8 mouse cellular contexts compared by ENCODE assay signal in genomic region chr3:152151725-152152482, GRCm38 (mm10). TPM values are rescaled to one million over a fixed set of nuclear protein-coding genes. Genes with fewer than 3 reads are reported as not detected.
DNase-seq lines count a peak whose midpoint lies in the region; ATAC-seq and TF ChIP-seq lines count a peak whose summit lies in the region.

No protein-coding gene starts in this region.

- TF ChIP-seq CTCF in testis, adult 2 months (IDR thresholded peaks at IDR 0.05; ENCODE audit: control insufficient read depth, insufficient read depth, insufficient replicate concordance, low read depth, low read length): no peak
- TF ChIP-seq CTCF in forebrain, postnatal 0 days (IDR thresholded peaks at IDR 0.05; ENCODE audit: low read depth): no peak

- no peak overlapping the region for H3K9ac ChIP-seq in forebrain, postnatal 0 days
- no peak overlapping the region for H3K9ac ChIP-seq in neural tube, embryonic 12.5 days

- H3K4me3 ChIP-seq in testis, adult 2 months (ENCODE audit: control insufficient read depth, low read depth, low read length): peak overlapping the region; percentile 77
- peak overlapping the region; percentile 12; the same call in 1 of the 2 replicates for H3K4me3 ChIP-seq in forebrain, postnatal 0 days (ENCODE audit: low read depth, low read length)
- H3K4me3 ChIP-seq in limb, embryonic 10.5 days: peak overlapping the region; percentile 34
- no peak overlapping the region for H3K4me3 ChIP-seq in neural tube, embryonic 12.5 days

- no peaks in the 10 kb centered on the region for H3K9me3 ChIP-seq in forebrain, postnatal 0 days (ENCODE audit: low read length)
- H3K9me3 ChIP-seq in limb, embryonic 10.5 days (replicated peaks): no peaks in the 10 kb centered on the region
- no peaks in the 10 kb centered on the region for H3K9me3 ChIP-seq in neural tube, embryonic 12.5 days

- H3K27ac ChIP-seq in testis, adult 2 months (ENCODE audit: control insufficient read depth, insufficient read depth, low read depth, low read length): no peak overlapping the region
- no peak overlapping the region for H3K27ac ChIP-seq in forebrain, postnatal 0 days (ENCODE audit: low read depth, low read length)
- no peak overlapping the region for H3K27ac ChIP-seq in limb, embryonic 10.5 days
- H3K27ac ChIP-seq in neural tube, embryonic 12.5 days: no peak overlapping the region

- peak; percentile 42; the same call in 1 of the 2 replicates for ATAC-seq in forebrain, postnatal 0 days
- 0 out of 2 replicates have a peak, but pooled peaks have one; percentile 25 for ATAC-seq in neural tube, embryonic 12.5 days (ENCODE audit: low FRiP score, low read depth)

- H3K4me2 ChIP-seq in forebrain, postnatal 0 days (ENCODE audit: low read depth): peak overlapping the region; percentile 31
- H3K4me2 ChIP-seq in neural tube, embryonic 12.5 days (replicated peaks): peak overlapping the region; percentile 49

- no peaks in the 10 kb centered on the region for H3K36me3 ChIP-seq in testis, adult 2 months (ENCODE audit: control insufficient read depth, insufficient read depth, low read length)
- H3K36me3 ChIP-seq in forebrain, postnatal 0 days (ENCODE audit: insufficient read depth): no peaks in the 10 kb centered on the region
- H3K36me3 ChIP-seq in limb, embryonic 10.5 days: no peaks in the 10 kb centered on the region
- H3K36me3 ChIP-seq in neural tube, embryonic 12.5 days: no peaks in the 10 kb centered on the region

- peaks cover 7% of the 10 kb centered on the region for H3K4me1 ChIP-seq in testis, adult 2 months (ENCODE audit: control insufficient read depth, insufficient read depth, low read length)
- H3K4me1 ChIP-seq in forebrain, postnatal 0 days (ENCODE audit: insufficient read depth): 0 out of 2 replicates have a peak, but pooled peaks cover 5% of the 10 kb centered on the region
- peaks cover 8% of the 10 kb centered on the region; the same call in 1 of the 2 replicates for H3K4me1 ChIP-seq in limb, embryonic 10.5 days
- H3K4me1 ChIP-seq in neural tube, embryonic 12.5 days: no peaks in the 10 kb centered on the region

- WGBS in forebrain, postnatal 0 days: 63% methylated on average over 26 of the region's 29 CpGs
- 55% methylated on average over 29 of the region's 29 CpGs for WGBS in limb, embryonic 10.5 days
- WGBS in neural tube, embryonic 12.5 days: 63% methylated on average over 29 of the region's 29 CpGs

- no peak for TF ChIP-seq POLR2A in testis, adult 2 months (IDR thresholded peaks at IDR 0.05; ENCODE audit: control insufficient read depth, low read depth, low read length)

- no peak for DNase-seq in testis, postnatal 10 days (ENCODE audit: low spot score)
- DNase-seq in forebrain, postnatal 0 days: no peak
- DNase-seq in limb, embryonic 10.5 days (ENCODE audit: low spot score): no peak
- DNase-seq in lung, postnatal 4 days: no peak
- DNase-seq in natural killer cell, adult 2 months (ENCODE audit: low spot score in 2 of 2): no peak
- DNase-seq in retina, postnatal 1 day: no peak

- H3K27me3 ChIP-seq in testis, adult 2 months (ENCODE audit: control insufficient read depth, insufficient read depth, low read length): no peaks in the 10 kb centered on the region
- H3K27me3 ChIP-seq in forebrain, postnatal 0 days (ENCODE audit: insufficient read depth, low read length): no peaks in the 10 kb centered on the region
- H3K27me3 ChIP-seq in limb, embryonic 10.5 days (ENCODE audit: low read depth, poor library complexity, severe bottlenecking): 0 out of 2 replicates have a peak, but pooled peaks cover 3% of the 10 kb centered on the region
- H3K27me3 ChIP-seq in neural tube, embryonic 12.5 days (replicated peaks): no peaks in the 10 kb centered on the region

RNA-seq across cellular contexts. Expression of gene Gipc2, which starts 14.1 kb away (rescaled TPM):
- polyA plus RNA-seq in testis, adult 2 months (2012; rRNA removed): 7.5 and 9.7 TPM in 2 replicates
- total RNA-seq in forebrain, postnatal 0 days (2014; rRNA removed): 12.0 and 13.9 TPM in 2 replicates
- polyA plus RNA-seq in forebrain, postnatal 0 days (2015; fragmentation: Nextera tagmentation; extraction: Ambion mirVana): 5.1 and 6.3 TPM in 2 replicates
- 2.1 and 4.5 TPM in 2 replicates for polyA plus RNA-seq in limb, embryonic 10.5 days (2016; fragmentation: Nextera tagmentation; extraction: Ambion mirVana)
- 2.3 and 2.7 TPM in 2 replicates for polyA plus RNA-seq in neural tube, embryonic 12.5 days (2016; fragmentation: Nextera tagmentation; extraction: Ambion mirVana)

RNA-seq across cellular contexts. Expression of gene Dnajb4, which starts 58.2 kb away (rescaled TPM):
- polyA plus RNA-seq in testis, adult 2 months (2012; rRNA removed): 72.6 and 94.4 TPM in 2 replicates
- total RNA-seq in forebrain, postnatal 0 days (2014; rRNA removed): 36.1 and 39.7 TPM in 2 replicates
- polyA plus RNA-seq in forebrain, postnatal 0 days (2015; fragmentation: Nextera tagmentation; extraction: Ambion mirVana): 28.9 and 41.5 TPM in 2 replicates
- 14.0 and 20.7 TPM in 2 replicates for polyA plus RNA-seq in limb, embryonic 10.5 days (2016; fragmentation: Nextera tagmentation; extraction: Ambion mirVana)
- polyA plus RNA-seq in neural tube, embryonic 12.5 days (2016; fragmentation: Nextera tagmentation; extraction: Ambion mirVana): 30.3 and 31.5 TPM in 2 replicates

RNA-seq across cellular contexts. Expression of gene Fubp1, which starts 58.3 kb away (rescaled TPM):
- 55.8 and 58.6 TPM in 2 replicates for polyA plus RNA-seq in testis, adult 2 months (2012; rRNA removed)
- total RNA-seq in forebrain, postnatal 0 days (2014; rRNA removed): 230 and 257 TPM in 2 replicates
- polyA plus RNA-seq in forebrain, postnatal 0 days (2015; fragmentation: Nextera tagmentation; extraction: Ambion mirVana): 127 and 135 TPM in 2 replicates
- polyA plus RNA-seq in limb, embryonic 10.5 days (2016; fragmentation: Nextera tagmentation; extraction: Ambion mirVana): 412 and 467 TPM in 2 replicates
- polyA plus RNA-seq in neural tube, embryonic 12.5 days (2016; fragmentation: Nextera tagmentation; extraction: Ambion mirVana): 337 and 352 TPM in 2 replicates
